Mouse (Mus musculus): ENCODE results near the gene Npepps.

Npepps gene

DNA sequence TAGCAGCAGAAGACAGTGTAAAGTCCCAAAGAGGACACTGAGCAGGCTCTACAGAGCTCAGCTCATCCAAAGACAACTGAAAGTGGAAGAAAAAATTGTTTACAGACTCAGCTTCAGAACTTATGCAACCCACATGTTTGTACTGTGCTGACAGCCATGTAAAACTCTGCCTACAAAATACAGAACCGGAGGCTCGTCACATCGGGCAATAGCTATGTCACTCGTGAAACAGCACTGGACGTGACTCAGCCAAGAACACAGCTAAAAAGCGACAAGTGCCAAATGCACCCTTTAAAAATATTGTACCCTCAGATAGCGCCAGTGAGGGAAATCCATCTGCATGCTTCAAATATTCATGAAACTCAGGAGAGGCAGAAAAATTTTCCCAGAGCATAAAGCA, 39.1 kb downstream of the Npepps start:
- no peak for DNase-seq (ENCODE audit: low read depth, low spot score)

DNA sequence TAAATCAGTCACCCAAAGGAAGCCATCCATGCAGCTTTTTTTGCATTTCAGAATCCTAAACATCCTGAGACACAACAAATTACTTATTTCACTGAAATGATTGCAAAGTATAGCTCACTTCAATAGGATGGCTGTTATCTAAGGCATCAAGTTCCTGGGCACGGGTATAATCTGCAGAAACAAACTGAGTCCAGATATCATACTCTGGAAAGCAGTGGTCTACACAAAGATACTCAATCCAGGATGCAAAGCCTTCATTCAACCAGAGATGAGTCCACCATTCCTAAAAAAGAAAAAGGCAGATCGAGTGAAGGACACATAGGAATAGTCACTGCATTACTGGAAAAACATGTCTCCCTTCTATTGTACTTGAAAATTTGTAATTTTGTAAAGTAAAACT, 42.5 kb downstream of the Npepps start:
- no peak for DNase-seq (ENCODE audit: low read depth, low spot score)

DNA sequence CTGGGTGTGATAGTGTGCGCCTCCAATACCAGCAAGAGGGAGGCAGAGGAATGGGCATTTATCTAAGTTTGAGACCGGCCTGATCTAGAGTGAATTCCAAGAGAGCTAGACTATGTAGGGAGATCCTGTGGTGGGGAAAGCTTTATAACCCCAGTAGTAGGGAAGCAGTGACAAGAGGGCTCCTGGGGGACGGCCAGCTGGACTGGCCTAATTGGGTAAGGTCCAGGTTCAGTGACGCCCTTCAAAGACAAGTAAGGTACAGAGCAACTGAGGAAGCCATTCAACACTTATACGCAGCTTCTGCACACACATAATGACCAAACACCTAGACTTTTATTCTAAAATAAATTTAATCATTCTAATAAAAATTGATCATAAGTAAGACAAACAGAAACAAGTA, 48.0 kb downstream of the Npepps start:
- no peak for DNase-seq (ENCODE audit: low read depth, low spot score)

DNA sequence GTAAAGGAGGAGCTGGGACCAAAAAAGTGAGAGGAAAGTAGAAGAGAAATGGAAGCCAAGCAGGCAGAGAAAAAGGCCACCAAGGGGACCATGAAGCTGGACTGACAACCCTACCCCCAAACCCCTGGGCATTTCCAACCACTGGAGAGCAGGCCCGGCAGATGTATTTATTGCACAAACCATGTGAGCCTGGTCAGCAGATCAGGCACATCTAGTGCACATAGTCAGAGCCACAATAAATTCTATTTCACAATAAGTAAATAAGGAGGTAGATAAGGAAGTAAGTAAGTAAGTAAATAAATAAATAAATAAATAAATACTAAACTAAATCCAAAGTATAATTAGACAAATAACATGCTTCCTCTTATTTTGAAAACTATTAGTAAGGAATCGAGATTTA, 51.0 kb downstream of the Npepps start:
- no peak for DNase-seq (ENCODE audit: low read depth, low spot score)

DNA sequence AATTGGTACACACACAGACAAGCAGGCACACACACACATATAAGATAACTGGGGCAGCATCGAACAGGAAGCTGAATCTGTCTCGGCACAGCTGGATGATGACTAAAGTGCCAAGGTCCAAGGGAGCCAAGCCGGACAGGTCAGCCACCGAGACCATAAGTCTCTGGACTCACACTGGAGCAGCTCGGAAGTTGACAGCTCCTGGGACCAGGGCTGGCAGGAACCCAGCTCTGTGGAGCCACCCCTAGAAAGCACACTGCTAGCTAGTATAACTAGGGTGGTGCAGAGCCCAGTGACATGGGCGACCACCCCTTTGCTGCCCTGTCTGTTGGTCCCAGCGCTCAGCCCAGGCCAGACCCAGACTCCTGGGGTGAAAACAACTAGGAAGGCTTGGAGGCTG, 51.5 kb downstream of the Npepps start:
- DNase-seq (ENCODE audit: low read depth, low spot score) = no peak

DNA sequence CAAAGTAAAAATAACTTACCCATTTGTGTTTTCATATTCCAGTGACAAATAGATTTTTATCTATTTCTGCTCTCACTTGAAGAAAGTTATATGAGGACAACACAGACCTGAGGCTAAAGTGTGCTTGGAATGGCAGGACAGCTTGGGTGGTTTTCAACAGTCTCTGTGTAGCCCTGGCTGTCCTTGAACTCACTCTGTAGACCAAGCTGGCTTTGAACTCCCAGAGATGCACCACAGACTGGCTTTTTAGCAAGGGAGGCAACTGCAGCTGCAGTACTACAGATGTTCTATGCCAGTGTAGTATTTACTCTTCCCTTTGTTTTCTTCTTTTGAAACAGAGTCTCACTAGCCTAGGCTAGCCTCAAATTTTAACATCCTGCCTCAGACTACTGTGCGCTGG, 54.3 kb downstream of the Npepps start:
- DNase-seq (ENCODE audit: low read depth, low spot score) = no peak

DNA sequence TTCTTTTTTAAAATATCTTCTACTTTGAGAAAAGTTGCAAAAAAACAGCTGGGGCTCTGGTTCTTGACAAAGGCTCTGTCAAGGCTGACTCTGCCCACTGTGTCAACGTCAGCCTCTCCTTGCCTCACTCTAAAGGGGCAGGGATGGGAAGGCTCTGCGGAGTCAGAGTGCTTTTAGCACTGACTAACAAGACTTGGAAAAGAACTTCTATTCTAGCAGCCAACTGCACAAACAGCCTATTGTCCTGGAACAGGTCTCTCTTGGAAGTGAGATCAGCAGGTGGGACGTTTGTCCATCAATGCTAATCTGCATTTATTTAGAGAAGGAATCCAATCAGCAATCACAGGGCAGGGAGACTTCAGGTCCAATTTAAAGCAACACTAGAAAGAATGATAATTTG, 57.0 kb downstream of the Npepps start:
- peak; percentile 86 for DNase-seq (ENCODE audit: low read depth, low spot score)

DNA sequence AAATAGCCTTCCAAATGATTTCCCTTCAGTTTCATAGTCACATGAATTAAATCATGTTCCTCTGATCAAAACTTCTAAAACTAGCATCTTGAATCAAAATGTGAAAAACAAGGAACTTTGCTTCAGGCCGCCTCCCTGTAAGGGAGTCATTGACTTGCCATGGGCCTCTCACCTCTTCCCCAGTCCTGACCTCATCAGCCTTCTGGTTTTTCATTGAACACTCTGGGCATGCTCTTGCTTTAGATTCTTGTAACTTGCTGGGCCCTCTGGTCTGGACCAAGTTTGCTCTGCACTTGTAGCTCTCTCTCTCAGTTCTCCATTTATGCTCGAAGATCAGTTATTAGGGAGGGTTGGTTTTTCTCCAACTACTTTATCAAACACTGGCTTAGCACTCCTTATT, 58.8 kb downstream of the Npepps start:
- DNase-seq (ENCODE audit: low read depth, low spot score) = no peak

DNA sequence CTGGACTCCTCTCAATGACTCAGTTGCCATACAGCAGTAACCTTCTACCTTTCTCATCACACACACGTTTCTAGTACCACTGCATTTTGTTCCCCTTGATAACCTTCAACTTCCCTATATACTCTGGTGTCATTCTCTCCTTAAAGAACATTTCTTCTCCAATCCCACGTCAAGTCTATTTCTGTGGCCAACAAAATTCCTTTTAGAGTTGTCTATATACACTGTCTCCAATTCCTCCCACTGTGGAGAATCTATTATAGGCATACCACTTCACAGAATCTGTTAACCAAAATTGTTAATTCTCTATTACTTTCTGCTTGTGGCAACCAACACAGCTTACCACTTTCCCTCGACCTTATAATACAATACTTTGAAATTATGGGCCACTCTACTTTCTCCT, 60.2 kb downstream of the Npepps start:
- no peak for DNase-seq (ENCODE audit: low read depth, low spot score)

DNA sequence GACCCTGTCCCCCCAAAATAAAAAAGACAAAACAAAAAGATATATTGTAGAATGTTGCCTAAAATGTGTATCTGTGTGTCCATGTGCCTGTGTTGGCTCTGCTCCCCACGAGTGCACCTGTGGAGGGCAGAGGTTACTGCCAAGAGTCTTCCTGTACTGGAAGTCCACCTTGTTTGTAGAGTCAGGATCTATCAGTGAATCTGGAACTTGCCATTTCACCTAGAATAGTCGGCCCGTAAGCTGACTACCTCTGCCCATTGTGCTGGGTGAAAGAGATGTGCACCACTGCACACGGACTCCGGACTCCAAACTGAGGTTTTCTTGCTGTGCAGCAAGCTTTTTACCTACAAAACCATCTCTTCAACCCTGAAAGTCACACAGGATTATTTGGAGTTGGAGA, 66.0 kb downstream of the Npepps start:
- DNase-seq (ENCODE audit: low read depth, low spot score) = no peak

DNA sequence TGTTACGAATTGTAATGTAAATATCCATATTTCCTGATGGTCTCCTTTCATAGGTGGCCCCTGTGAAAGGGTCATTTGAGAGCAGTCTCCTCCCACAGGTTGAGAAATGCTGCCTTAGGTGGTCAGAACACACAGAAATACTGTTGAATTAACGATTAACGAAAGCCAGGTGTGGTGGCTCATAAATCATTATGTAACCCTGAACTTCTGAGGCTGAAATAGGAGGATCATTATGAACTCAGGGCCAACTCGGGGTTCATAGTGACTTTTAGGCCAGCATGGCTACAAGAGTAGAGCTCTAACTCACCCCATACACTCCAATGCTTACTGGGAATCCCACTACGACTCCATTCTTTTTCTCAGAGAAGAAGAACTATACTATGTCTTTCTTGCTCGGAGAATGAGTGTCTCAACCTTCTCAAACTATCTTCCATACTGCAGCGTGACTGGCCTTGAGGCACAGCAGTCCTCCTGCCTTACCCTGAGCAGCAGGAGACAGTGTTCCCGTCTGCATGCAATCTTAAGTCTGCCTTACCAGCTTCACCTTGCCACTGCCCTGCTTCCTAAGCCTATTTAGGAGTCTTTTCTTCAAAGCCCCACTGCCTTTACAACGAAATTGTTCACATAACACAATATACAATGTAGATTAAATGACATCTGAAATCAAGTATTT, 69.6 kb downstream of the Npepps start:
- DNase-seq (ENCODE audit: low read depth, low spot score) = no peak

DNA sequence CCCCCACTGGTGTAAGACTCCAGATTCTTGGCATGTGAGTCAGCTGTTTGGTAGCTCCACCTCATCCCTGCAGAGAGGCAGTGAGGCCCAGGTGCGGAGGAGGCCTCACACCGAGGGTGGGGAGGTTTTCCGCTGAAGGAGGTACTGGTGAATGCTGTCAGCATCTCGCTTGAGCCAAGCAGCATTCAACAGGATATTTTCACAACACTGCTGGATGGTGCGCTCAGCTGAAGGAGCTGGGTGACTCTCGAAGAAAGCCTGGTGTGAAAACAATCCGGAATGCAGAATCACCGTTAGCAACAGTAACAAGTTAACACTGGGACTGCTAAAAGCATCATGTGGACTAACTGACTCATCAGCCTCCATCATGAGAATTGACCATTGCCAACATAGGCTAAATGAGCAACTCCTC, 73.4 kb downstream of the Npepps start:
- DNase-seq (ENCODE audit: low read depth, low spot score) = no peak

DNA sequence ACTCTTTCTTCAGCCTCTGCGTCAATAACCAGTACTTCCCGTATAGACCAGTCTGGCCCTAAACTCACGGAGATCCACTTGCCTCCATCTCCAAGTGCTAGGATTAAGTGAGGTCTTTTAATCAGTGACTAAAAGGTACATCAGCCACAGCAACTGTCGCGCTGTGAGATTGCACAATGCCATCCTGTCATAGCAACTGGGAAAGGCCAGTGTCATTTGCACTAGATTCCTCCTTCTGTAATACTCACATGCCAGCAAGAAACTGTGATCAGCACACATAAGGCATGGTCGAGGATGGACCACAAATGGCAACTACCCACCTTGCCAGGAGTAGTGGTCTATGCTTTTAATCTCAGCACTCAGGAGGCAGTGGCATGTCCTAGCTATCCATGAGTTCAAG, 80.9 kb downstream of the Npepps start:
- no peak for DNase-seq (ENCODE audit: low read depth, low spot score)

DNA sequence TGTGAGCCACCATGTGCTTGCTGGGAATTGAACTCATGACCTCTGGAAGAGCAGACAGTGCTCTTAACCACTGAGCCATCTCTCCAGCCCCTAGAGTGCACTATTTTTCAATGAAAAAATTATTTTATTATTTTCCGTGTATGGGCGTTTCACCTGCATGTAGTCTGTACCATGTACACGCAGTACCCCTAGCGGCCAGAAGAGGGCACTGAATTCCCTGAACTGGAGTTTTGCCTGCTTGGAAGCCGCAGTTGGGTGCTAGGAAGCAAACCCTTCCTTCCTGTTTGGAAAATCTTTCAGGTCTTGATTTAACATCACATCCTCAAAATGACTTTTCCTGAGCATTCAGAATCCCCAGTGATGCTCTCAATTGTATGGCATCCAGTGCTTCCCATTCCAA, 81.8 kb downstream of the Npepps start:
- peak; percentile 81 for DNase-seq (ENCODE audit: low read depth, low spot score)

DNA sequence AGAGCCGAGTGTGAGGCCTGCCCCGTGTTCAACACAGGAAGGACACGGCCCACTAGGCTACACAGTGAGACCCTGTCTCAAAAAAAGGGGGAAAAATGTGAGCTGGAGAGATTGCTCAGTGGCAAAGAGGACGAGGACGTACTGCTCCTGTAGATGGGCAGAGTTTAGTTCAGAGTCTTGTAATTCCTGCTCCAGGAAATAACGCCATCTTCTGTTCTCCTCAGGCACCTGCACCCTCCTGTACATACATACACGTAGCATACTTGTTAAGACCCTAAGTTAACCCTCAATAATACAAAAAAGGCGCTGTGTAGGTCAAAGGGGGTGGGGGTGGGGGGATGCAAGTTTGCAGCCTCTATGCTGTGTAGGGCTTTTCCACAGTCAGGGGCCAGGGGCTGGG, 83.4 kb downstream of the Npepps start:
- peak; percentile 73 for DNase-seq (ENCODE audit: low read depth, low spot score)

DNA sequence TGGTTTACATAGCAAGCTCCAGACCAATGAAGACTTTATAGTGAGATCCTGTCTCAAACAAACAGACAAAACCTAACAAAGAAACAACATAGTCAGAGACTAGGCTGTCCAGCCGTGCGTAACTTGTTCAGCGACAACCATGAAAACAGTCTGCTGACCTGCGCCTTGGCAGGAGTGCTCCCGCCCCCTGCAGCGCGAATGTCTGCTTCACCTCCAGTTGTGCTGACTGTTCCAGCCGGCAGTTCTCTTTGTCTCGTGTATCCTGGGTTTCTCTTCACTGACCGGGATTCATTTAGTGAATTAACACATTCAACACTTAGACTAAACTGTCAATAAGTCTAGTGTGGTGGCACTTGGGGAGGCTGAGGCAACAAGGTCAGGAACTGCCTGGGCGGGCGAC, 83.9 kb downstream of the Npepps start:
- DNase-seq (ENCODE audit: low read depth, low spot score) = peak; percentile 63

DNA sequence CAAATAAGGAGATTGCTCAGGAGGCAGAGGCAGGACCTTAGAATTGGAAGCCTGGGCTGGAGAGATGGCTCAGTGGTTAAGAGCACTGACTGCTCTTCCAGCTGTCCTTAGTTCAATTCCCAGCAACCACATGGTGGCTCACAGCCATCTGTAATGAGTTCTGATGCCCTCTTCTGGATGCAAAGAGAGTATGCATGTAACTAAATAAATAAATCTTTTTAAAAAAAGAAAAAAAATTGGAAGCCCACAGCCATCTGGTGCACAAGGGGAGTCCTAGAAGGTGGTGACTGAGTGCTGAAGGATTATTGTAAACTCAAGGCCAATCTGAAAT, 87.9 kb downstream of the Npepps start:
- DNase-seq (ENCODE audit: low read depth, low spot score) = peak; percentile 73

DNA sequence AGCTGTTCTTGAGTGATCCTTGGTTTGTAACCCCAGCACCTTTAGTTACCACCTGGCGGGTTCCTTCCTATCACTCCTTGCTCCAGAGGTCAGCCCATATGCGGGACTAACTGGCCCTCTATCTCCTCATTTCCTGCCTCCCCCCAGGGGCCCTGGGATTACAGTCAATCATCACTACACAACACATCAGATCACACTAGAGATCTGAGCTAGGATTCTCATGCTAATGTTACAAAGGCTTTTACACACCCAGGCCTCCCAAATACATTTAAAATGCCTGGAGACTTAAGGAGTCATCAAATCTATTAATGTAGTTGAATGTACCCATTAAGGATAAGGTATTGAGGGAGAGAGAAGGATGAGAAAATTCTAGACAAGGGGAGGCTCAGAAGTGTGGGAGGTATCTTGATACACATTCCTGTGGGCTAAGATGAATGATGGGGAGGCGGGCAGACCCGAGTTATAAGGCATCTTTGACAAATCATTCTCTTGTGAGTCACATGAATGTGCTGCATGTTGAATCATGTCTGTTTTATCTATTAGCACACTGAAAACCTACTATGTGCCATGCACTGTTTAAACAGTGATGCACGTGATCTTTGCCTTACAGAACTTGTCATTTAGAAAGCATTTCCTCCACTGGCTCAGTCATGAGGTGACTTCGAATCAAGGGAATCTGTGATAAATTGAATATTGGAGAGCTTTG, 88.4 kb downstream of the Npepps start:
- DNase-seq (ENCODE audit: low read depth, low spot score) = peak; percentile 75

DNA sequence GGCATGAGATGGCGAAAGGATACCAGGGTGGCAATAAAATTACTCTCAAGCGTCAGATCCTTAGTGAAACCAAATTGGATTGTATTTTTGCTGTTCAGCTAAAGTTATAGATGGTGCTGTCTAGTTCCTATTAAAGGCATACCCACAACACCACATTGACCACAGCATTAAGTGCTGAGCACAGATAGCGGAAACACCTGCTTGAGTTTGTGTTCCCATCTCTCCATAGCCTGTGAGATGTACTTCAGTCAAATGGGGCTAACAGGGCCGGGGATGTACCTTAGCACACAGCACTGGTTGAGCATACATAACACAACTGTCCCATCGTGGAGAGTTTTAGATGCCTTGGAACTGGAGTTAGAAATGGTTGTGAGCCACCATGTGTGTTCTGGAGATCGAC, 89.4 kb downstream of the Npepps start:
- no peak for DNase-seq (ENCODE audit: low read depth, low spot score)

DNA sequence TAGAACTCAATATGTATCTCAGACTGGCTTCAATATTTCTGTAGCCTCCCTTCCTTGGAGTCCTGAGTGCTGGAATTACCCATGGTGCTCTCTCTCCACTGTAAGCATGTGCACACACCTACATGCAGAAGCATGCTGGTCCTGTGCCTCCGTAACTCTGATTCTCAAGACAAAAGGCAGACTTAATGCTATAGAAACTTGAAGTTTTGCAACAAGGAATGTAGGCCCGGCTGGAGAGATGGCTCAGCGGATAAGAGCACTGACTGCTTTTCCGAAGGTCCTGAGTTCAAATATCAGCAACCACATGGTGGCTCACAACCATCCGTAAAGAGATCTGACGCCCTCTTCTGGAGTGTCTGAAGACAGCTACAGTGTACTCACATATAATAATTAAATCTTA, 90.8 kb downstream of the Npepps start:
- DNase-seq (ENCODE audit: low read depth, low spot score) = peak; percentile 51

DNA sequence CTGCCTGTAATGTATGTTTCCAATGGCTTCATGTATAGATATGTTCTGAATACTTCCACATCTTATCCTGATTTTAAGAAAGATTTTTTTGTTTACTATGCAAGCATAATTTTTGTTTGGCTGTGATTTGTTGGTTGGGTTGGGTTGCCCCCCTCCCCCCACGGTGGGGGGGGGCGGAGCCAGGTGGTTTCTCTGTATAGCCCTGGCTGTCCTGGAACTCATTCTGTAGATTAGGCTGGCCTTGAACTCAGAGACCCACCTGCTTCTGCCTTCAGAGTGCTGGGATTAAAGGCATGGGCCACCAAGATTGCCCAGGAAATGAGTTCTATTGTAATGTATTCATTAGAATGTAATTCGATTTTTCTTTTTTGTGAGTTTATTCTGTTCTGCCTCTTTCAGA, 91.2 kb downstream of the Npepps start:
- peak; percentile 69 for DNase-seq (ENCODE audit: low read depth, low spot score)

DNA sequence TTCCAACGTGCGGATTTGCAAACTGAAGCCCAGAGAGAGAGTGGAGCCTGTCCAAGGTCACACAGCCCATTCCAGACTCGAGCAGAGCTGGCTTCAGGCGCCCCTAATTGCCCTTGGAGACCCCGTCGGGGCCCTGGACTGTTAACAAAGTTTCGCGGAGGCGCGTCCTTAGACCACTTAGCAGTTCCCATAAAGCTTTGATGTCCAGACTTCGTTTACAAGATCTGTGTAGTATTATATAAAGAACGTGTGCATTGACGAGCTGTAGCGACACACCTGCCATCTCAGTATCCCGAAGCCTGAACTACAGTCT, 91.8 kb downstream of the Npepps start:
- no peak for DNase-seq (ENCODE audit: low read depth, low spot score)

DNA sequence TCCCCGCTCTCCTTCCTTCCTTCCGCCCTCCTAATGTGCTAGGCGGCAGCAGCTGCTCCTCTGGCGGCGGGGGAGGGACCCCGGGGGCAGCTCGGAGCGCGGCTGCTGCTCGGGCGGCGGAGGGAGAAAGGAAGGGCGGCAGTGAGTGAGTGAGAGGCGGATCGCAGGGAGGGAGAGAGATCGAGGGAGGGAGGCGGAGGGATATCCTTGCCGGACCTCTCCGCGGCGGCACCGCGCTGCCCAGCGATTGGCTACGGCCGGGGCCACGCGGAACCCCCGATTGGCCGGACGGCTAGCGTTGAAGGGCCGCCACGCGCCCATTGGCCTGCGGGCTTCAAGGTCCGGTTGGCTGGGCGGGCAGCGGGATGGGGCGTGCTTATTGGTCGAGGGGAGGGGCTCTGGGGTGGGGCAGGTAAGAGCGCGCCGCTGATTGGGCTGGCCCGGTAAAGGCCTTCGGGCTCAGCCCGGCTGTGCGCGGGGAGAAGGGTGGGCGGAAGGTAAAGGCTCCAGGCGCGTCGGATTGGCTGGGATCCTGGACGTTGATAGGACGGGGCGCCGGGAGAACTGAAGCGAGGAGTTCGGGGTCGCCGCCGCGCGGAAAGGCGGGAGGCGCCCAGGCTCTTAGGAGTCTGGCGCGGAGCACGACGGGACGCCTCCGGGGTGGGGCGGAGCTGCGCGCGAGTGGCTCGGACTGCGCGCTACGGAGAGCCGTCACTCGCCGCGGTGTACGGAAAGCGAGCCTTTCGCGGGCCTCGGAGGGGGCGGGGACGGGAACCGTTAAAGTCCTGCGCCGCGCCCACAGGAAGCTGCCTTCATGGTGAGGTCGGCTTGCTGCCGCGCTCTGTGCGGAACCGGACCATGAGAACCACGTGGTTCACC, 92.4 kb downstream of the Npepps start, which contains the start of gene Kpnb1:
Gene Kpnb1, minus strand, starts transcription at position 118 of the 879 bp plus-strand sequence.
- peak; percentile 99 for DNase-seq (ENCODE audit: low read depth, low spot score)

Measured in ES-CJ7 (cell line).